Mouse (Mus musculus) CH12.LX (cell line): Measurements from ENCODE around the gene Fam114a1. TPM values are rescaled to one million over a fixed set of nuclear protein-coding genes. Genes with fewer than 3 reads are reported as not detected.

Source experiments
- DNase-seq: peaks from one replicate; pipeline ENCODE4 v3.0.0-alpha.2; 2013; ENCODE audit errors: extremely low read depth
- H3K27ac ChIP-seq: 2 replicates; pipeline ENCODE4 v1.5.1; 2012; ENCODE audit warnings: low read depth, mild to moderate bottlenecking, control low read depth, moderate library complexity; ENCODE audit not compliant: insufficient read depth
- H3K27me3 ChIP-seq: replicated peaks from 2 replicates; pipeline ENCODE3; 2012; ENCODE audit warnings: inconsistent platforms
- H3K36me3 ChIP-seq, 2 experiments: replicated peaks in 1 of 2; 2 replicates each; pipeline versions ENCODE3 to v1.6.1; 2012; ENCODE audit warnings: inconsistent platforms in 1 of 2, low read length in 1 of 2, mild to moderate bottlenecking in 1 of 2, mixed read lengths in 1 of 2, moderate library complexity in 1 of 2; ENCODE audit not compliant: control insufficient read depth in 1 of 2, insufficient read depth in 1 of 2
- H3K4me1 ChIP-seq, 2 experiments: 2 replicates each; pipeline ENCODE4 v1.6.1; 2012; ENCODE audit warnings: inconsistent platforms in 1 of 2, moderate library complexity in 1 of 2; ENCODE audit not compliant: insufficient read depth in 2 of 2, control insufficient read depth in 1 of 2
- H3K4me2 ChIP-seq: 2 replicates; pipeline ENCODE4 v1.6.1; 2012; ENCODE audit warnings: low read depth, mild to moderate bottlenecking, control low read depth; ENCODE audit not compliant: poor library complexity, insufficient read depth, severe bottlenecking
- H3K4me3 ChIP-seq, 3 experiments: fragments of 150-350 bp in 1 of 3; sonication (generic) in 1 of 3; replicated peaks in 1 of 3; 2 replicates each; pipeline versions ENCODE3 to v1.5.1; 2011 to 2012; ENCODE audit warnings: low read depth in 2 of 3, low read length in 2 of 3, mild to moderate bottlenecking in 2 of 3, moderate library complexity in 2 of 3, control low read depth in 1 of 3, improper control_type of control experiment in 1 of 3, inconsistent platforms in 1 of 3, mixed read lengths in 1 of 3; ENCODE audit not compliant: poor library complexity in 1 of 3
- H3K79me2 ChIP-seq: replicated peaks from 2 replicates; pipeline ENCODE4 v1.6.1; 2012; ENCODE audit warnings: mild to moderate bottlenecking, moderate library complexity; ENCODE audit not compliant: control insufficient read depth, poor library complexity, insufficient read depth, severe bottlenecking; ENCODE audit errors: extremely low read depth
- H3K9ac ChIP-seq: 2 replicates; pipeline ENCODE4 v1.6.1; 2012; ENCODE audit warnings: low read depth, mild to moderate bottlenecking, control low read depth, moderate library complexity; ENCODE audit not compliant: insufficient read depth
- H3K9me3 ChIP-seq: replicated peaks from 2 replicates; pipeline ENCODE3; 2012; ENCODE audit warnings: low read length, inconsistent platforms, mixed read lengths
- BHLHE40 ChIP-seq: IDR thresholded peaks from 2 replicates; pipeline ENCODE4 v1.6.1; 2011; ENCODE audit warnings: mild to moderate bottlenecking, low read depth, low read length, improper control_type of control experiment
- CHD1 ChIP-seq: IDR thresholded peaks from 2 replicates; pipeline ENCODE4 v1.6.1; 2012; ENCODE audit warnings: low read depth, low read length, improper control_type of control experiment, inconsistent platforms
- CTCF ChIP-seq, 2 experiments: IDR thresholded peaks in 1 of 2; conservative IDR thresholded peaks in 1 of 2; 2 replicates each; pipeline ENCODE4 v1.5.1; 2011 to 2012; ENCODE audit warnings: low read depth in 2 of 2, low read length in 2 of 2, improper control_type of control experiment in 1 of 2, inconsistent platforms in 1 of 2, mild to moderate bottlenecking in 1 of 2, moderate library complexity in 1 of 2
- ELF1 ChIP-seq: IDR thresholded peaks from 2 replicates; pipeline ENCODE4 v1.6.1; 2014; ENCODE audit warnings: low read depth, mild to moderate bottlenecking, inconsistent platforms, low read length, improper control_type of control experiment
- IRF4 ChIP-seq: IDR thresholded peaks from 2 replicates; pipeline ENCODE4 v1.6.1; 2014; ENCODE audit warnings: low read depth, mild to moderate bottlenecking, inconsistent platforms, low read length, improper control_type of control experiment
- KAT2A ChIP-seq: IDR thresholded peaks from 2 replicates; pipeline ENCODE4 v1.6.1; 2012; ENCODE audit warnings: low read length, improper control_type of control experiment, inconsistent platforms; ENCODE audit not compliant: insufficient replicate concordance
- NELFE ChIP-seq: IDR thresholded peaks from 2 replicates; pipeline ENCODE4 v1.6.1; 2011; ENCODE audit warnings: low read depth, low read length, improper control_type of control experiment
- POLR2A ChIP-seq: IDR thresholded peaks from 2 replicates; pipeline ENCODE4 v1.6.1; 2011; ENCODE audit warnings: low read depth, mild to moderate bottlenecking, improper control_type of control experiment, low read length
- POLR2AphosphoS2 ChIP-seq: IDR thresholded peaks from 2 replicates; pipeline ENCODE4 v1.6.1; 2011; ENCODE audit warnings: low read depth, low read length, improper control_type of control experiment
- RAD21 ChIP-seq: IDR thresholded peaks from 2 replicates; pipeline ENCODE4 v1.6.1; 2011; ENCODE audit warnings: low read depth, mild to moderate bottlenecking, low read length, improper control_type of control experiment, moderate library complexity
- RCOR1 ChIP-seq: conservative IDR thresholded peaks from 2 replicates; pipeline ENCODE4 v1.6.1; 2012; ENCODE audit warnings: low read depth, mild to moderate bottlenecking, inconsistent platforms, low read length, improper control_type of control experiment
- TBP ChIP-seq: conservative IDR thresholded peaks from 2 replicates; pipeline ENCODE4 v1.6.1; 2011; ENCODE audit warnings: low read depth, low read length, improper control_type of control experiment
- ZNF384 ChIP-seq: IDR thresholded peaks from 2 replicates; pipeline ENCODE4 v1.6.1; 2012; ENCODE audit warnings: low read depth, low read length, improper control_type of control experiment, inconsistent platforms
- dilution Hi-C: fragments of 300-500 bp; cut with MboI; formaldehyde crosslinking; loops from 2 replicates; pipeline ENCODE4 v1.14.3; 2020; ENCODE audit warnings: low sequenced_read_pairs; ENCODE audit not compliant: extremely low pct_unique_long_range_greater_than_20kb, extremely low pct_ligation_motif_present
- in situ Hi-C: fragments of 300-500 bp; cut with MboI; formaldehyde crosslinking; loops from 3 replicates; pipeline ENCODE4 v1.14.3; 2019; ENCODE audit warnings: low sequenced_read_pairs, low pct_ligation_motif_present, low pct_unique_long_range_greater_than_20kb, mixed read lengths
- polyA plus RNA-seq: library from polyadenylated mRNA; unstranded; fragments of >175 nt; gene quantifications from 2 replicates; pipeline ENCODE4 v1.2.1, GENCODE M21; 2012; ENCODE audit warnings: low read depth; ENCODE audit not compliant: insufficient read length
- total RNA-seq, 2 experiments: library from RNA; depleted of rRNA; stranded (reverse); fragments of 300-350 nt in 1 of 2; fragments of >200 nt in 1 of 2; gene quantifications; 2 replicates each; pipeline ENCODE4 v1.2.3; 2012 to 2014

Gene Fam114a1
- total RNA-seq (2012; rRNA removed) (0.17 and 0.47 TPM in 2 replicates), total RNA-seq (2014; rRNA removed) (0.12 and 0.36 TPM in 2 replicates), polyA plus RNA-seq (0.16 and 0.27 TPM in 2 replicates)

GRCm38 (mm10) chr5:64969861-64970771 lies at the start of gene Fam114a1:
Gene Fam114a1 (plus strand): TSS chr5:64970071.
- Histone ChIP-seq H3K27me3 (peaks cover 11% of the 10 kb centered on the region), H3K4me3 (peak within 1 kb of the TSS; percentile 66 to 79 (median 70))
- dilution Hi-C loops = no loop called here
- no peak for DNase-seq
- TF ChIP-seq ZNF384 (no peak), CTCF (conservative IDR thresholded peaks at IDR 0.05 in 1 of 2, IDR thresholded peaks at IDR 0.05 in 1 of 2; ENCODE audit: low read depth in 2 of 2, low read length in 2 of 2) (no peak), RCOR1 (no peak), BHLHE40 (no peak), IRF4 (no peak), POLR2A (no peak), ELF1 (no peak), NELFE (no peak), CHD1 (no peak), TBP (no peak), POLR2AphosphoS2 (no peak), KAT2A (no peak), RAD21 (no peak)
- TF ChIP-seq, all 38 proteins: peak for 0
- H3K27ac ChIP-seq = no peak within 1 kb of the TSS
- no peaks in the 10 kb centered on the region for H3K36me3 ChIP-seq
- H3K4me1 ChIP-seq = peaks cover 0 to 7% of the 10 kb centered on the region in 2 experiments; a peak in 2 of 4 replicates
- in situ Hi-C loops = no loop called here
- no peaks in the 10 kb centered on the region for H3K9me3 ChIP-seq
- peak within 1 kb of the TSS; percentile 17 for H3K9ac ChIP-seq
- no peaks in the 10 kb centered on the region for H3K79me2 ChIP-seq
- peak within 1 kb of the TSS; percentile 65 for H3K4me2 ChIP-seq

GRCm38 (mm10) chr5:64922891-64923381 lies 46.9 kb upstream of the Fam114a1 start:
- no peak overlapping the region for H3K27ac ChIP-seq
- H3K9ac ChIP-seq = no peak overlapping the region
- peaks cover 5 to 25% of the 10 kb centered on the region in 2 experiments; a peak in 3 of 4 replicates for H3K4me1 ChIP-seq
- no peaks in the 10 kb centered on the region for H3K27me3 ChIP-seq
- peaks cover 3 to 27% of the 10 kb centered on the region in 2 experiments for H3K36me3 ChIP-seq
- H3K4me3 ChIP-seq = no peak overlapping the region
- H3K79me2 ChIP-seq = no peaks in the 10 kb centered on the region
- dilution Hi-C loops = no loop called here
- no peak overlapping the region for H3K4me2 ChIP-seq
- in situ Hi-C loops = no loop called here
- DNase-seq = peak; percentile 35
- 0 out of 2 replicates have a peak, but pooled peaks have one; percentile 15 for TF ChIP-seq BHLHE40
- TF ChIP-seq POLR2A = no peak
- H3K9me3 ChIP-seq = peaks cover 18% of the 10 kb centered on the region
